Mouse (Mus musculus): ENCODE data around the gene Smad3. TPM values are rescaled to one million over a fixed set of nuclear protein-coding genes. Genes with fewer than 3 reads are reported as not detected.

Smad3 gene
- total and polyA plus RNA-seq, 3 experiments: 0.81 to 1.5 (median 1.2) TPM

- H3K4me3 ChIP-seq (replicated peaks in 1 of 3; ENCODE audit: low read depth in 2 of 3, low read length in 2 of 3, poor library complexity in 1 of 3): no peak overlapping the region
- H3K4me2 ChIP-seq (ENCODE audit: insufficient read depth, low read depth, poor library complexity, severe bottlenecking): no peak overlapping the region
- no peak overlapping the region for H3K9ac ChIP-seq (ENCODE audit: insufficient read depth, low read depth)
- H3K27me3 ChIP-seq (replicated peaks): peaks cover 35% of the 10 kb centered on the region
- no peaks in the 10 kb centered on the region for H3K9me3 ChIP-seq (replicated peaks; ENCODE audit: low read length)
- H3K36me3 ChIP-seq (replicated peaks in 1 of 2; ENCODE audit: control insufficient read depth in 1 of 2, insufficient read depth in 1 of 2, low read length in 1 of 2): no peaks in the 10 kb centered on the region
- H3K4me1 ChIP-seq (ENCODE audit: control insufficient read depth in 1 of 2, insufficient read depth in 2 of 2): peaks cover 3 to 12% of the 10 kb centered on the region in 2 experiments
- no peaks in the 10 kb centered on the region for H3K79me2 ChIP-seq (replicated peaks; ENCODE audit: control insufficient read depth, extremely low read depth, insufficient read depth, poor library complexity, severe bottlenecking)
- in situ Hi-C loops (cut with MboI; ENCODE audit: low pct_ligation_motif_present, low pct_unique_long_range_greater_than_20kb, low sequenced_read_pairs): no loop called here
- TF ChIP-seq UBTF (IDR thresholded peaks at IDR 0.05; ENCODE audit: low read depth, low read length): no peak
- no peak for TF ChIP-seq MAFK (IDR thresholded peaks at IDR 0.05; ENCODE audit: insufficient replicate concordance, low read length)
- no peak for TF ChIP-seq JUN (IDR thresholded peaks at IDR 0.05; ENCODE audit: insufficient read depth, low read depth, low read length)
- no peak for TF ChIP-seq ZKSCAN1 (IDR thresholded peaks at IDR 0.05; ENCODE audit: borderline replicate concordance, low read depth, low read length)
- TF ChIP-seq PAX5 (IDR thresholded peaks at IDR 0.05; ENCODE audit: low read length): no peak
- no peak for TF ChIP-seq IRF4 (IDR thresholded peaks at IDR 0.05; ENCODE audit: low read depth, low read length)
- DNase-seq (ENCODE audit: extremely low read depth): no peak
- H3K27ac ChIP-seq (ENCODE audit: insufficient read depth, low read depth): no peak overlapping the region
- dilution Hi-C loops (cut with MboI; ENCODE audit: extremely low pct_ligation_motif_present, extremely low pct_unique_long_range_greater_than_20kb, low sequenced_read_pairs): no loop called here
Measured at GRCm38 (mm10) chr9:63750360-63750974, 7.3 kb downstream of the Smad3 start.

- no peak overlapping the region for H3K4me3 ChIP-seq (replicated peaks in 1 of 3; ENCODE audit: low read depth in 2 of 3, low read length in 2 of 3, poor library complexity in 1 of 3)
- H3K36me3 ChIP-seq (replicated peaks in 1 of 2; ENCODE audit: control insufficient read depth in 1 of 2, insufficient read depth in 1 of 2, low read length in 1 of 2): no peaks in the 10 kb centered on the region
- peaks cover 29% of the 10 kb centered on the region for H3K27me3 ChIP-seq (replicated peaks)
- no peak overlapping the region for H3K27ac ChIP-seq (ENCODE audit: insufficient read depth, low read depth)
- in situ Hi-C loops (cut with MboI; ENCODE audit: low pct_ligation_motif_present, low pct_unique_long_range_greater_than_20kb, low sequenced_read_pairs): no loop called here
- H3K79me2 ChIP-seq (replicated peaks; ENCODE audit: control insufficient read depth, extremely low read depth, insufficient read depth, poor library complexity, severe bottlenecking): no peaks in the 10 kb centered on the region
- DNase-seq (ENCODE audit: extremely low read depth): no peak
- H3K4me2 ChIP-seq (ENCODE audit: insufficient read depth, low read depth, poor library complexity, severe bottlenecking): no peak overlapping the region
- dilution Hi-C loops (cut with MboI; ENCODE audit: extremely low pct_ligation_motif_present, extremely low pct_unique_long_range_greater_than_20kb, low sequenced_read_pairs): no loop called here
- no peak overlapping the region for H3K9ac ChIP-seq (ENCODE audit: insufficient read depth, low read depth)
- H3K9me3 ChIP-seq (replicated peaks; ENCODE audit: low read length): no peaks in the 10 kb centered on the region
- peaks cover 0 to 3% of the 10 kb centered on the region in 2 experiments; a peak in 2 of 4 replicates for H3K4me1 ChIP-seq (ENCODE audit: control insufficient read depth in 1 of 2, insufficient read depth in 2 of 2)
- TF ChIP-seq USF2 (conservative IDR thresholded peaks at IDR 0.05; ENCODE audit: low read depth, low read length): no peak
Measured at GRCm38 (mm10) chr9:63749296-63749915, 8.4 kb downstream of the Smad3 start.

GRCm38 (mm10) chr9:63747645-63748295 lies 10.0 kb downstream of the Smad3 start:
- Histone ChIP-seq H3K27me3 (replicated peaks) (peaks cover 26% of the 10 kb centered on the region), H3K79me2 (replicated peaks; ENCODE audit: control insufficient read depth, extremely low read depth, insufficient read depth, poor library complexity, severe bottlenecking) (no peaks in the 10 kb centered on the region), H3K4me1 (ENCODE audit: control insufficient read depth in 1 of 2, insufficient read depth in 2 of 2) (peaks cover 2 to 3% of the 10 kb centered on the region in 2 experiments; a peak in 2 of 4 replicates), H3K4me3 (replicated peaks in 1 of 3; ENCODE audit: low read depth in 2 of 3, low read length in 2 of 3, poor library complexity in 1 of 3) (no peak overlapping the region), H3K4me2 (ENCODE audit: insufficient read depth, low read depth, poor library complexity, severe bottlenecking) (no peak overlapping the region), H3K36me3 (replicated peaks in 1 of 2; ENCODE audit: control insufficient read depth in 1 of 2, insufficient read depth in 1 of 2, low read length in 1 of 2) (no peaks in the 10 kb centered on the region), H3K27ac (ENCODE audit: insufficient read depth, low read depth) (no peak overlapping the region), H3K9me3 (replicated peaks; ENCODE audit: low read length) (no peaks in the 10 kb centered on the region), H3K9ac (ENCODE audit: insufficient read depth, low read depth) (no peak overlapping the region)
- in situ Hi-C loops (cut with MboI; ENCODE audit: low pct_ligation_motif_present, low pct_unique_long_range_greater_than_20kb, low sequenced_read_pairs) (no loop called here), dilution Hi-C loops (cut with MboI; ENCODE audit: extremely low pct_ligation_motif_present, extremely low pct_unique_long_range_greater_than_20kb, low sequenced_read_pairs) (no loop called here)
- no peak for DNase-seq (ENCODE audit: extremely low read depth)
- TF ChIP-seq JUND (conservative IDR thresholded peaks at IDR 0.05; ENCODE audit: low read depth, low read length) (no peak), RCOR1 (conservative IDR thresholded peaks at IDR 0.05; ENCODE audit: low read depth, low read length) (no peak), CHD1 (IDR thresholded peaks at IDR 0.05; ENCODE audit: low read depth, low read length) (no peak), ZKSCAN1 (IDR thresholded peaks at IDR 0.05; ENCODE audit: borderline replicate concordance, low read depth, low read length) (no peak), E2F4 (IDR thresholded peaks at IDR 0.05; ENCODE audit: insufficient replicate concordance, low read depth, low read length) (no peak), MAZ (IDR thresholded peaks at IDR 0.05; ENCODE audit: low read depth, low read length) (no peak), TBP (conservative IDR thresholded peaks at IDR 0.05; ENCODE audit: low read depth, low read length) (no peak), SIN3A (IDR thresholded peaks at IDR 0.05; ENCODE audit: low read length) (no peak), ZNF384 (IDR thresholded peaks at IDR 0.05; ENCODE audit: low read depth, low read length) (no peak), HCFC1 (IDR thresholded peaks at IDR 0.05; ENCODE audit: low read depth, low read length) (no peak), ZC3H11A (IDR thresholded peaks at IDR 0.05; ENCODE audit: low read depth, low read length) (no peak), POLR2AphosphoS2 (IDR thresholded peaks at IDR 0.05; ENCODE audit: low read depth, low read length) (no peak), JUN (IDR thresholded peaks at IDR 0.05; ENCODE audit: insufficient read depth, low read depth, low read length) (no peak), POLR2A (IDR thresholded peaks at IDR 0.05; ENCODE audit: low read depth, low read length) (no peak), MAX (IDR thresholded peaks at IDR 0.05; ENCODE audit: low read length) (no peak), CTCF (conservative IDR thresholded peaks at IDR 0.05 in 1 of 2, IDR thresholded peaks at IDR 0.05 in 1 of 2; ENCODE audit: low read depth in 2 of 2, low read length in 2 of 2) (no peak), BHLHE40 (IDR thresholded peaks at IDR 0.05; ENCODE audit: low read depth, low read length) (no peak), ZMIZ1 (IDR thresholded peaks at IDR 0.05; ENCODE audit: low read depth, low read length) (no peak)

Data from CH12.LX (cell line).